Mouse (Mus musculus) embryonic fibroblast, embryonic 13.5 days (primary cell): Measurements from ENCODE around the gene Dera.

Experiments
- CTCF ChIP-seq: IDR thresholded peaks from 2 replicates; pipeline ENCODE4 v1.5.1; 2011; ENCODE audit warnings: mild to moderate bottlenecking, control low read depth, low read length, moderate library complexity, borderline replicate concordance; ENCODE audit not compliant: insufficient read depth
- POLR2A ChIP-seq: IDR thresholded peaks from 2 replicates; pipeline ENCODE4 v1.6.1; 2011; ENCODE audit warnings: low read depth, mild to moderate bottlenecking, control low read depth, low read length, moderate library complexity

- TF ChIP-seq CTCF (no peak), POLR2A (no peak)
Observed at GRCm38 (mm10) chr6:137874471-137875244, 120.3 kb downstream of the Dera start.
